ENCODE assay signal across 9 mouse cellular contexts in the genomic region with DNA sequence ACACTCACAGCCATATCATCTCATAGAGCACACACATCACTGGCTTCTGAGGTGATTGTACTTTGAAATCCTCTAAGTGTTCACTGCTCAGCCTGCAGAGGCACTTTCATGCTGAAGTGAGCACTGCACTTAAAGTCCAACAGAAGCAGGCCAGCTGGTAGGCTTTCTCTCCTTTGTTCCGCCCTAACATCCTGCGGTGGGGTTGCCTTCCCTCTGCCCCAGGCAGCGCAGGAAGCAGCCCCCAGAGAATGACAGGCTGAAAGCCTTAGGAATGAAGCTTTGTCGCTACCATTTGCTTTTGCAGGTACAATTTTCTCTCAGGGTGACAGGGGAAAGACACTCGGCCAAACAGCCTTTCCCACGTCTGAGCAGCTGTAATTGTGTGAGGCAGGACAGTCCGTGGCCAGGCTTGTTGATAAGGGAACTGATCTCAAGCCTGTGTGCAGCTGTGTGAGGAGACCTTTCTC. TPM values are rescaled to one million over a fixed set of nuclear protein-coding genes. Genes with fewer than 3 reads are reported as not detected.
DNase-seq lines count a peak whose midpoint lies in the region; ATAC-seq lines count a peak whose summit lies in the region.
"Had no signal": no experiment of that assay in that cellular context is flagged by ENCODE, and none has a peak within 500 bp of the region (broad histone marks: within the 10 kb centered on the region; RNA-seq: fewer than 3 reads in every experiment).

No protein-coding gene starts in this region.

- peak overlapping the region; percentile 30; the same call in 1 of the 2 replicates for H3K27ac ChIP-seq in kidney, embryonic 14.5 days (ENCODE audit: low read depth, low read length)
- H3K27ac ChIP-seq in embryonic facial prominence, embryonic 12.5 days: no peak overlapping the region; the same call in 1 of the 2 replicates
- peak overlapping the region; percentile 85 for H3K27ac ChIP-seq in hindbrain, embryonic 13.5 days
- H3K27ac ChIP-seq in neural tube, embryonic 12.5 days: peak overlapping the region; percentile 60
- H3K27ac ChIP-seq: left cerebral cortex, adult 2 months had no signal

- H3K9me3 ChIP-seq in kidney, embryonic 14.5 days (ENCODE audit: control insufficient read depth, low read length): no peaks in the 10 kb centered on the region
- no peaks in the 10 kb centered on the region for H3K9me3 ChIP-seq in embryonic facial prominence, embryonic 12.5 days
- H3K9me3 ChIP-seq in hindbrain, embryonic 13.5 days: no peaks in the 10 kb centered on the region
- no peaks in the 10 kb centered on the region for H3K9me3 ChIP-seq in neural tube, embryonic 12.5 days

- no peaks in the 10 kb centered on the region for H3K27me3 ChIP-seq in kidney, embryonic 14.5 days (ENCODE audit: control insufficient read depth, insufficient read depth, low read length)
- H3K27me3 ChIP-seq in embryonic facial prominence, embryonic 12.5 days: no peaks in the 10 kb centered on the region
- H3K27me3 ChIP-seq in hindbrain, embryonic 13.5 days: no peaks in the 10 kb centered on the region
- H3K27me3 ChIP-seq in neural tube, embryonic 12.5 days (replicated peaks): no peaks in the 10 kb centered on the region

- intact Hi-C loops in left cerebral cortex, postnatal 36 days (cut with DNase I): no loop called here

- H3K36me3 ChIP-seq in kidney, embryonic 14.5 days (ENCODE audit: control insufficient read depth, insufficient read depth, low read length): peaks cover 2% of the 10 kb centered on the region; the same call in 1 of the 2 replicates
- 0 out of 2 replicates have a peak, but pooled peaks cover 4% of the 10 kb centered on the region for H3K36me3 ChIP-seq in embryonic facial prominence, embryonic 12.5 days
- no peaks in the 10 kb centered on the region for H3K36me3 ChIP-seq in hindbrain, embryonic 13.5 days
- H3K36me3 ChIP-seq in neural tube, embryonic 12.5 days: 0 out of 2 replicates have a peak, but pooled peaks cover 3% of the 10 kb centered on the region

- H3K4me3 ChIP-seq in kidney, embryonic 14.5 days (ENCODE audit: low read length): no peak overlapping the region
- no peak overlapping the region for H3K4me3 ChIP-seq in embryonic facial prominence, embryonic 12.5 days
- no peak overlapping the region for H3K4me3 ChIP-seq in hindbrain, embryonic 13.5 days
- no peak overlapping the region for H3K4me3 ChIP-seq in neural tube, embryonic 12.5 days
- H3K4me3 ChIP-seq: left cerebral cortex, adult 2 months had no signal

- no peak for DNase-seq in kidney, adult 9 months
- DNase-seq in left cerebral cortex, postnatal 36 days (ENCODE audit: low spot score in 2 of 2): no peak
- DNase-seq: liver, postnatal 0 days had no signal

- 24% methylated on average over 7 of the region's 7 CpGs for WGBS in kidney, embryonic 14.5 days
- 26% methylated on average over 7 of the region's 7 CpGs for WGBS in embryonic facial prominence, embryonic 12.5 days
- WGBS in hindbrain, embryonic 13.5 days: 12% methylated on average over 7 of the region's 7 CpGs
- 15% methylated on average over 7 of the region's 7 CpGs for WGBS in neural tube, embryonic 12.5 days

- 0 out of 2 replicates have a peak overlapping the region, but pooled peaks have one; percentile 18 for H3K9ac ChIP-seq in kidney, embryonic 14.5 days (ENCODE audit: low read depth, low read length)
- peak overlapping the region; percentile 20; the same call in 1 of the 2 replicates for H3K9ac ChIP-seq in embryonic facial prominence, embryonic 12.5 days
- peak overlapping the region; percentile 4; the same call in 1 of the 2 replicates for H3K9ac ChIP-seq in hindbrain, embryonic 13.5 days
- no peak overlapping the region for H3K9ac ChIP-seq in neural tube, embryonic 12.5 days
- H3K9ac ChIP-seq: liver, postnatal 0 days had no signal

- H3K4me2 ChIP-seq in kidney, embryonic 14.5 days (replicated peaks; ENCODE audit: low read depth, low read length): no peak overlapping the region
- H3K4me2 ChIP-seq in embryonic facial prominence, embryonic 12.5 days (replicated peaks): no peak overlapping the region
- no peak overlapping the region for H3K4me2 ChIP-seq in hindbrain, embryonic 13.5 days
- H3K4me2 ChIP-seq in neural tube, embryonic 12.5 days (replicated peaks): peak overlapping the region; percentile 23; the same call in 1 of the 2 replicates

- ATAC-seq in kidney, embryonic 14.5 days (ENCODE audit: low FRiP score, low TSS enrichment): peak; percentile 62; the same call in 1 of the 2 replicates
- no peak for ATAC-seq in embryonic facial prominence, embryonic 12.5 days (ENCODE audit: insufficient number of reproducible peaks, insufficient read depth, low FRiP score, low TSS enrichment)
- peak; percentile 57; the same call in 1 of the 2 replicates for ATAC-seq in hindbrain, embryonic 13.5 days (ENCODE audit: low FRiP score)
- ATAC-seq in neural tube, embryonic 12.5 days (ENCODE audit: low FRiP score, low read depth): peak; percentile 81
- ATAC-seq in monocyte, adult 5-6 weeks (replicated peaks; ENCODE audit: insufficient number of reproducible peaks, low FRiP score, low TSS enrichment, poor library complexity, severe bottlenecking): no peak
- ATAC-seq: liver, postnatal 0 days had no signal

- H3K4me1 ChIP-seq in kidney, embryonic 14.5 days (ENCODE audit: control insufficient read depth, insufficient read depth, low read length): peaks cover 16% of the 10 kb centered on the region
- peaks cover 13% of the 10 kb centered on the region; the same call in 1 of the 2 replicates for H3K4me1 ChIP-seq in embryonic facial prominence, embryonic 12.5 days
- peaks cover 32% of the 10 kb centered on the region for H3K4me1 ChIP-seq in hindbrain, embryonic 13.5 days (replicated peaks)
- H3K4me1 ChIP-seq in neural tube, embryonic 12.5 days: peaks cover 26% of the 10 kb centered on the region

RNA-seq across cellular contexts. Expression of a gene that starts 38.4 kb away (rescaled TPM):
- polyA plus RNA-seq in kidney, embryonic 14.5 days (2014; fragmentation: Nextera tagmentation; extraction: Ambion mirVana): 62.4 and 78.8 TPM in 2 replicates
- 47.9 and 49.5 TPM in 2 replicates for polyA plus RNA-seq in embryonic facial prominence, embryonic 12.5 days (2016; fragmentation: Nextera tagmentation; extraction: Ambion mirVana)
- polyA plus RNA-seq in hindbrain, embryonic 13.5 days (2015; fragmentation: Nextera tagmentation; extraction: Ambion mirVana): 34.3 and 35.7 TPM in 2 replicates
- polyA plus RNA-seq in neural tube, embryonic 12.5 days (2016; fragmentation: Nextera tagmentation; extraction: Ambion mirVana): 40.3 and 41.6 TPM in 2 replicates
- 46.3 to 66.8 TPM (median 50.0 TPM) in 3 replicates for total RNA-seq in monocyte, adult 5-6 weeks (2017)
- 10 to 100 TPM; 42.0 to 45.0 TPM for total RNA-seq in left cerebral cortex, postnatal 36 days (2021)

Comparison
In these comparisons a context has a peak if more than half of its experiments do, and no peak if none do; other contexts are left out.
1. ATAC-seq: peak in kidney, embryonic 14.5 days (single experiment), hindbrain, embryonic 13.5 days (single experiment) and neural tube, embryonic 12.5 days (single experiment); none in embryonic facial prominence, embryonic 12.5 days (single experiment) and monocyte, adult 5-6 weeks (single experiment).